Comparison of ENCODE assay signal across 8 mouse cellular contexts in genomic region chr9:21751347-21751746, GRCm38 (mm10). TPM values are rescaled to one million over a fixed set of nuclear protein-coding genes. Genes with fewer than 3 reads are reported as not detected.
DNase-seq lines count a peak whose midpoint lies in the region; ATAC-seq and TF ChIP-seq lines count a peak whose summit lies in the region.

No protein-coding gene starts in this region.

- intact Hi-C loops in heart, postnatal 10 days (cut with DNase I), result loop anchor here (2.0 kb wide), 1 partner anchor 119 kb away; no protein-coding TSS in a partner anchor

- no peaks in the 10 kb centered on the region for H3K9me3 ChIP-seq in liver, postnatal 0 days (ENCODE audit: low read length)
- H3K9me3 ChIP-seq in liver, embryonic 12.5 days (replicated peaks), result no peaks in the 10 kb centered on the region

- peaks cover 3% of the 10 kb centered on the region; the same call in 1 of the 2 replicates for H3K4me1 ChIP-seq in liver, postnatal 0 days (ENCODE audit: insufficient read depth)
- peaks cover 14% of the 10 kb centered on the region for H3K4me1 ChIP-seq in liver, embryonic 12.5 days

- no peak overlapping the region for H3K9ac ChIP-seq in liver, postnatal 0 days (replicated peaks)
- no peak overlapping the region for H3K9ac ChIP-seq in liver, embryonic 12.5 days

- H3K4me2 ChIP-seq in liver, postnatal 0 days (ENCODE audit: low read depth, low read length), result no peak overlapping the region
- no peak overlapping the region for H3K4me2 ChIP-seq in liver, embryonic 12.5 days

- no peaks in the 10 kb centered on the region for H3K27me3 ChIP-seq in liver, postnatal 0 days (ENCODE audit: insufficient read depth, low read length)
- no peaks in the 10 kb centered on the region for H3K27me3 ChIP-seq in liver, embryonic 12.5 days (replicated peaks)

- TF ChIP-seq EP300 in liver, postnatal 0 days (IDR thresholded peaks at IDR 0.05; ENCODE audit: low read depth), result no peak

- 0 out of 2 replicates have a peak overlapping the region, but pooled peaks have one; percentile 4 for H3K27ac ChIP-seq in liver, postnatal 0 days (ENCODE audit: low read depth)
- H3K27ac ChIP-seq in liver, embryonic 12.5 days, result no peak overlapping the region

- WGBS in liver, postnatal 0 days (ENCODE audit: insufficient replicate concordance), result 72% methylated on average over 6 of the region's 6 CpGs
- WGBS in liver, embryonic 12.5 days (ENCODE audit: insufficient replicate concordance), result 67% methylated on average over 6 of the region's 6 CpGs

- DNase-seq in adrenal gland, adult (ENCODE audit: inconsistent age in 2 of 2, low spot score in 1 of 2), result peak; percentile 82 to 90
- DNase-seq in adrenal gland, postnatal 4 days (ENCODE audit: low spot score in 2 of 2), result no peak
- DNase-seq in liver, postnatal 0 days, result no peak
- peak; percentile 68 to 77 for DNase-seq in heart, postnatal 10 days
- DNase-seq in skeletal muscle tissue, adult 2 months (ENCODE audit: low read depth, low spot score), result peak; percentile 85
- no peak for DNase-seq in thymus, postnatal 14 days
- DNase-seq in liver, result no peak

- peaks cover 39% of the 10 kb centered on the region for H3K36me3 ChIP-seq in liver, postnatal 0 days (replicated peaks; ENCODE audit: insufficient read depth, low read length)
- peaks cover 64% of the 10 kb centered on the region for H3K36me3 ChIP-seq in liver, embryonic 12.5 days

- H3K4me3 ChIP-seq in liver, postnatal 0 days (ENCODE audit: low read depth, low read length), result no peak overlapping the region
- no peak overlapping the region for H3K4me3 ChIP-seq in liver, embryonic 12.5 days

- ATAC-seq in liver, postnatal 0 days, result no peak
- ATAC-seq in liver, embryonic 12.5 days, result no peak

- TF ChIP-seq CTCF in liver, postnatal 0 days (IDR thresholded peaks at IDR 0.05; ENCODE audit: low read depth), result peak; percentile 34

RNA-seq across cellular contexts. Expression of gene Spc24, which starts 8.8 kb away (rescaled TPM):
- 10 to 100 TPM; 19.6 to 22.8 TPM for total RNA-seq in adrenal gland, postnatal 4 days (2021)
- 38.4 and 41.4 TPM in 2 replicates for polyA plus RNA-seq in liver, postnatal 0 days (2015; fragmentation: Nextera tagmentation; extraction: Ambion mirVana)
- 112 and 114 TPM in 2 replicates for polyA plus RNA-seq in liver, embryonic 12.5 days (2016; fragmentation: Nextera tagmentation; extraction: Ambion mirVana)
- total RNA-seq in heart, postnatal 10 days (2021), result 10 to 100 TPM; 11.9 to 14.5 TPM

RNA-seq across cellular contexts. Expression of gene Ldlr, which starts 28.1 kb away (rescaled TPM):
- total RNA-seq in adrenal gland, postnatal 4 days (2021), result 10 to 100 TPM; 26.7 to 31.9 TPM
- 13.2 and 13.3 TPM in 2 replicates for polyA plus RNA-seq in liver, postnatal 0 days (2015; fragmentation: Nextera tagmentation; extraction: Ambion mirVana)
- 31.1 and 32.9 TPM in 2 replicates for polyA plus RNA-seq in liver, embryonic 12.5 days (2016; fragmentation: Nextera tagmentation; extraction: Ambion mirVana)
- 10 to 100 TPM in 1 of 2 experiments, 1 to 10 TPM in 1; 8.5 to 10.7 TPM for total RNA-seq in heart, postnatal 10 days (2021)

RNA-seq across cellular contexts. Expression of gene Kank2, which starts 47.2 kb away (rescaled TPM):
- 10 to 100 TPM; 52.5 to 57.4 TPM for total RNA-seq in adrenal gland, postnatal 4 days (2021)
- polyA plus RNA-seq in liver, postnatal 0 days (2015; fragmentation: Nextera tagmentation; extraction: Ambion mirVana), result 2.8 and 3.7 TPM in 2 replicates
- 5.0 and 5.5 TPM in 2 replicates for polyA plus RNA-seq in liver, embryonic 12.5 days (2016; fragmentation: Nextera tagmentation; extraction: Ambion mirVana)
- total RNA-seq in heart, postnatal 10 days (2021), result 10 to 100 TPM; 49.5 to 51.9 TPM

Comparison
In these comparisons a context has a peak if more than half of its experiments do, and no peak if none do; other contexts are left out.
1. DNase-seq: peak in adrenal gland, adult (2 of 2), heart, postnatal 10 days (2 of 2) and skeletal muscle tissue, adult 2 months (single experiment); none in adrenal gland, postnatal 4 days (0 of 2), liver, postnatal 0 days (single experiment), thymus, postnatal 14 days (single experiment) and liver (single experiment).